Mouse (Mus musculus) neural tube, embryonic 15.5 days (tissue): ENCODE data around the gene Adgra1. TPM values are rescaled to one million over a fixed set of nuclear protein-coding genes. Genes with fewer than 3 reads are reported as not detected.
A peak's percentile ranks its signal among the peaks of the same experiment; 100 is the strongest.

ENCODE experiments used
- ATAC-seq: fragments of 200-750 bp; cut with Nextera tagmentation; 2 replicates; pipeline ENCODE4 v1.8.0; 2017; ENCODE audit warnings: mild to moderate bottlenecking, moderate TSS enrichment, moderate library complexity; ENCODE audit not compliant: low FRiP score
- H3K27ac ChIP-seq: fragments of 300-500 bp; sonication (generic); replicated peaks from 2 replicates; pipeline ENCODE4 v1.5.1; 2015; ENCODE audit warnings: mild to moderate bottlenecking, inconsistent platforms
- H3K27me3 ChIP-seq: fragments of 300-500 bp; sonication (generic); replicated peaks from 2 replicates; pipeline ENCODE4 v1.6.1; 2015; ENCODE audit warnings: inconsistent platforms
- H3K36me3 ChIP-seq: fragments of 300-500 bp; sonication (generic); 2 replicates; pipeline ENCODE4 v1.6.1; 2015; ENCODE audit warnings: inconsistent platforms
- H3K4me1 ChIP-seq: fragments of 300-500 bp; sonication (generic); 2 replicates; pipeline ENCODE4 v1.6.1; 2015; ENCODE audit warnings: inconsistent platforms
- H3K4me2 ChIP-seq: fragments of 300-500 bp; sonication (generic); 2 replicates; pipeline ENCODE4 v1.6.1; 2015; ENCODE audit warnings: inconsistent platforms, mild to moderate bottlenecking, moderate library complexity
- H3K4me3 ChIP-seq: fragments of 300-500 bp; sonication (generic); replicated peaks from 2 replicates; pipeline ENCODE4 v1.5.1; 2015; ENCODE audit warnings: mild to moderate bottlenecking, inconsistent platforms
- H3K9ac ChIP-seq: fragments of 300-500 bp; sonication (generic); replicated peaks from 2 replicates; pipeline ENCODE4 v1.6.1; 2015; ENCODE audit warnings: mild to moderate bottlenecking, inconsistent platforms
- H3K9me3 ChIP-seq: fragments of 300-500 bp; sonication (generic); replicated peaks from 2 replicates; pipeline ENCODE4 v1.6.1; 2016; ENCODE audit warnings: inconsistent platforms
- WGBS: fragments of 180-500 bp; shearing (Covaris S2); methylation state at CpG from one replicate; pipeline ENCODE4 v1.1.7; 2015; ENCODE audit warnings: mixed read lengths; 5-methylcytosine and 5-hydroxymethylcytosine counted together
- polyA plus RNA-seq: library from polyadenylated mRNA; unstranded; fragments of >200 nt; fragmentation: Nextera tagmentation; extraction: Ambion mirVana; gene quantifications from 2 replicates; pipeline ENCODE4 v1.2.1, GENCODE M21; 2015

The Adgra1 gene
- polyA plus RNA-seq, 1 experiment from 2014 or later = 34.1 TPM

GRCm38 (mm10) chr7:139822301-139823010 lies 11.5 kb upstream of the Adgra1 start:
- H3K36me3 ChIP-seq = no peaks in the 10 kb centered on the region
- 81% methylated on average over 12 of the region's 12 CpGs for WGBS
- 0 out of 2 replicates have a peak, but pooled peaks cover 5% of the 10 kb centered on the region for H3K4me1 ChIP-seq
- H3K27ac ChIP-seq = no peak overlapping the region
- H3K27me3 ChIP-seq = no peaks in the 10 kb centered on the region
- no peaks in the 10 kb centered on the region for H3K9me3 ChIP-seq
- ATAC-seq = no peak
- no peak overlapping the region for H3K4me3 ChIP-seq
- H3K9ac ChIP-seq = no peak overlapping the region
- no peak overlapping the region for H3K4me2 ChIP-seq

GRCm38 (mm10) chr7:139827687-139828086 lies 6.3 kb upstream of the Adgra1 start:
- ATAC-seq = no peak
- H3K4me1 ChIP-seq = 0 out of 2 replicates have a peak, but pooled peaks cover 4% of the 10 kb centered on the region
- no peaks in the 10 kb centered on the region for H3K36me3 ChIP-seq
- H3K9me3 ChIP-seq = no peaks in the 10 kb centered on the region
- no peak overlapping the region for H3K4me3 ChIP-seq
- H3K27me3 ChIP-seq = no peaks in the 10 kb centered on the region
- no peak overlapping the region for H3K27ac ChIP-seq
- WGBS = 14% methylated on average over 9 of the region's 9 CpGs
- H3K9ac ChIP-seq = no peak overlapping the region
- H3K4me2 ChIP-seq = no peak overlapping the region

GRCm38 (mm10) chr7:139833532-139833931 lies 442 bp upstream of the Adgra1 start:
- no peaks in the 10 kb centered on the region for H3K27me3 ChIP-seq
- H3K9me3 ChIP-seq = no peaks in the 10 kb centered on the region
- peak overlapping the region; percentile 80 for H3K27ac ChIP-seq
- H3K36me3 ChIP-seq = no peaks in the 10 kb centered on the region
- H3K4me2 ChIP-seq = peak overlapping the region; percentile 64
- no peak for ATAC-seq
- peak overlapping the region; percentile 41 for H3K4me3 ChIP-seq
- peak overlapping the region; percentile 47 for H3K9ac ChIP-seq
- 36% methylated on average over 5 of the region's 5 CpGs for WGBS
- H3K4me1 ChIP-seq = peaks cover 48% of the 10 kb centered on the region

DNA sequence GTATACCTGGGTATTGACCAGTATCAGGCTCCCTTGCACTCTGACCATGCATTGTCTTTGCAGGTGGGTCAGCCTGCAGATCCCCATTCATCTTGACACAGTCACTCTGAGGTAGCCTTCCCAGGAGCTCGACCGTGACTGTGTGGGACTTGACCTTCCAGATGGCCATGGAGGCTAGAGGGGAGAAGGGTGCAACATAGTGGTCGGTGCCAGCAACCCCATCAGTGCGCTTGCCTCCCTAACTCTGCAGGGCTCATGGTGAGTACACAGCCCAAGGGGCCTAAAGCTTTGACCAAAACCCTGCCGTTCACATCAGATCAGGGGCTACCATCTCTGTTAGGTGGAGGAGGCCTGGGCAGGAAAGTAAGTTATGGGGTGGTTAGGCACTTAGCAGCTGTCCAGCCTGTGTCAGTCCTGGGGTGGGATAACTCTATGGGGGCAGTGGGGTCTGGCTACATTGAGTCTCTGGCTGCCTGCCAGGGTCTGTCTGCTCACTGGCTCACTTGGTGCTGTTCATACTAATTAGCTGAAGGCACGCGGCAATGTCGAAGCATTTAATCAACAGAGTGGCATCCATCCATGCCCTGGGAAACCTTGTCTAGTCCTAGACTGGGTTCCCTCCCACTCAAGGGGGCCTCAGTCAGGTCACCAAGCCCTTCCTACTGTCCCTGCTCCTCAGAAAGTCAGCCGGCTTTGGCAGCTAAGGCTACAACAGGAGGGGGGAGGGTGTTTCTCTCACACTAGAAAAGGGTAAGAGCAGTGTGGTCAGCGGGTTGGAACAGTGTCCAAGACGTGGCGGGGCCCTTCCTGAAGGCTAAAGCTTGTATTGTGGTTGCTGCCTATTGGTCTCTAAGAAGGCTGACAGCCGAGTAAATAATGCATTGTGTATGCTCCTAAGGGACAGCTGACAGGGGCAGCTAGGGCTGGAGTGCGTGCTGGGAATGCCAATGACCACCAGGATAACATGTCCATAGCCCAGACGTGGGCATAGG lies 1.5 kb downstream of the Adgra1 start:
- Histone ChIP-seq H3K9ac (peak overlapping the region; percentile 47), H3K9me3 (no peaks in the 10 kb centered on the region), H3K4me2 (peak overlapping the region; percentile 64), H3K4me3 (peak overlapping the region; percentile 41), H3K4me1 (peaks cover 44% of the 10 kb centered on the region), H3K36me3 (no peaks in the 10 kb centered on the region), H3K27me3 (no peaks in the 10 kb centered on the region), H3K27ac (peak overlapping the region; percentile 80)
- WGBS = 24% methylated on average over 15 of the region's 15 CpGs
- peak; percentile 58 for ATAC-seq

GRCm38 (mm10) chr7:139840443-139841168 lies 6.6 kb downstream of the Adgra1 start:
- H3K9me3 ChIP-seq = no peaks in the 10 kb centered on the region
- WGBS = 88% methylated on average over 11 of the region's 11 CpGs
- no peak overlapping the region for H3K4me3 ChIP-seq
- H3K4me2 ChIP-seq = no peak overlapping the region
- no peak overlapping the region for H3K27ac ChIP-seq
- peaks cover 7% of the 10 kb centered on the region for H3K36me3 ChIP-seq
- H3K27me3 ChIP-seq = no peaks in the 10 kb centered on the region
- ATAC-seq = no peak
- H3K9ac ChIP-seq = no peak overlapping the region
- peaks cover 24% of the 10 kb centered on the region for H3K4me1 ChIP-seq

DNA sequence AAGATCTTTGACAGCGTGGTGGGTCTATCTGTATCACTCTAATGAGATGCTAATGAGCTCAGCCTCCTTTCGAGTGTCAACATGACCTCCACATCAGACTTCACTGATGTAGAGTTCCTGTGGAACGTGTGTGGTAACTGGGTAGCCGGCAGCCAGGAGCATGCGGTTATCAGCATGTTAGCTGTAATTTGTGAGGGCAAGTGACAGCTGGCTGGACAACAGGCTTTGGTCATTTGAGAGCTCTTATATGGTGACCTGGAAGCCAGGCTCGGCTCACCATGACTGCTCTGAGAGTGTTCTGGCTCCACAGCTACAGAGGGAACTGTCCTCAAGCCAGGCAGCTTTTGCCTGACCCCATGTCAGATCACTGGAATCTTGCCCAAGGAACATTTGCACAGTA lies 8.4 kb downstream of the Adgra1 start:
- WGBS = 70% methylated on average over 6 of the region's 6 CpGs
- Histone ChIP-seq H3K27me3 (no peaks in the 10 kb centered on the region), H3K27ac (no peak overlapping the region), H3K4me2 (no peak overlapping the region), H3K36me3 (peaks cover 7% of the 10 kb centered on the region), H3K9me3 (no peaks in the 10 kb centered on the region), H3K4me1 (peaks cover 9% of the 10 kb centered on the region), H3K9ac (no peak overlapping the region), H3K4me3 (no peak overlapping the region)
- no peak for ATAC-seq

DNA sequence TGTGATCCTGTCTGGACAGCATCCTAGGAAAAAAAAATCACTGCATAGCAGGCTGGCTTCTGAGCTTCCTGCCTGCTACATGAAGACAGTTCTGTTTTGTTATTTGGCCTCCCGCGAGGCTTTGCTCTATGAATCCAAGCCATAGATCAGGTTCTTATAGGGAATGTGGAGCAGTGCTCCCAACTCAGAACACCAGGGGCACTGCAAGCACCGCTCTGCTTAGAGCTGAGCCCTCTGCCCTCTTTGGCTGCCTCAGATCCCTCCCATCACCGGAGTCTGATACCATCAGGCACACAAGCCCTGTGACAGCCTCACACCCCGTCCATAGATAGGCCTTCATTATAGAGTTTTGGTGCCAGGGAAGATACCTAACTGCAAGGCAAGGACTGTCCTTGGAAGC lies 9.2 kb downstream of the Adgra1 start:
- Histone ChIP-seq H3K27ac (no peak overlapping the region), H3K4me3 (no peak overlapping the region), H3K4me2 (no peak overlapping the region), H3K9ac (no peak overlapping the region), H3K4me1 (peaks cover 9% of the 10 kb centered on the region), H3K27me3 (no peaks in the 10 kb centered on the region), H3K9me3 (no peaks in the 10 kb centered on the region), H3K36me3 (peaks cover 7% of the 10 kb centered on the region)
- peak; percentile 26; the same call in 1 of the 2 replicates for ATAC-seq
- 59% methylated on average over 5 of the region's 5 CpGs for WGBS

DNA sequence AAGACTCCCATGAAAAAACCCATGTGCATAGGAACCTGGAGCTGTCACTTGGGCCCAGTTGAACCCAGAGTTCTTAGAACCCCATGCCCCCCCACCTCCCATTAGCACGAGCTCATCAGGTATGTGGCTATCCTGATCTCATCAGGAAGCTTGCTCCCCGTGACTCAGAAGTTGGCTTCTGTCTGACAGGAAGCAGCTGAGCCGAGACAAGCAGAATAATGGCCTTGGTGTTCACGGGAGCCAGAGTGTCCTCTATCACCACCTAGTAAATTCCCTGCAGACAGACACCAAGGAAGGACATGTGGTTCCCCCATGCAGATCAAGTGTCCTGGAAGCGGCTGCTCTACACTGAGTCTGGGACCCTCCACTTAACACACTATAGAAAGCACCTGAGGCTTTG lies 9.8 kb downstream of the Adgra1 start:
- no peak overlapping the region for H3K9ac ChIP-seq
- WGBS = 56% methylated on average over 5 of the region's 5 CpGs

DNA sequence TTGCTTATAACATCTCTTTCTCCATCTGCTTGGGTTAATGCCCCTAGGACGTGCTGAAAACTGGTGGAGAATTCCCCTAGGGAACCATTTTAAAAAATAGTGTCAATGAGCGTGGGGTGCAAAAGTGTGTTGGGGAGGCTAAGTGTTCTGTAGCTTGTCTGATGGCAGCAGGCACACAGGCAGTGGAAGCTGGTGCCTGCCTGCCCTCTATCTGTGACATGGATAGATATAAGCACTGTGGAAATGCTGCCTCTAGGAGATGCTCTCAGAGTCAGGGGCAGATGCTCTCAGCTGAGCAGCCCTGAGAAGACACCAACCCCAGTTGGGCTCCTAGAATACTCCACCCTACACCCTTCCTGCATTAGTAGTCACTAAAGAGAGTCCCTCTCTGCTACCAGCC lies 11.1 kb downstream of the Adgra1 start:
- H3K9ac ChIP-seq = no peak overlapping the region
- no peak for ATAC-seq
- no peaks in the 10 kb centered on the region for H3K9me3 ChIP-seq
- H3K27ac ChIP-seq = no peak overlapping the region
- H3K27me3 ChIP-seq = no peaks in the 10 kb centered on the region
- H3K36me3 ChIP-seq = peaks cover 7% of the 10 kb centered on the region
- no peak overlapping the region for H3K4me3 ChIP-seq
- H3K4me1 ChIP-seq = peaks cover 28% of the 10 kb centered on the region
- 82% methylated on average over 2 of the region's 2 CpGs for WGBS
- no peak overlapping the region for H3K4me2 ChIP-seq

More for the DNA sequence above, 9.8 kb downstream of the Adgra1 start:
- Histone ChIP-seq H3K4me2 (no peak overlapping the region), H3K36me3 (peaks cover 7% of the 10 kb centered on the region), H3K9me3 (no peaks in the 10 kb centered on the region), H3K27ac (no peak overlapping the region), H3K4me3 (no peak overlapping the region), H3K27me3 (no peaks in the 10 kb centered on the region), H3K4me1 (peaks cover 15% of the 10 kb centered on the region)
- no peak for ATAC-seq

- ATAC-seq = peak; percentile 86
- no peak overlapping the region for H3K9ac ChIP-seq
- 4% methylated on average over 6 of the region's 6 CpGs for WGBS
Observed at GRCm38 (mm10) chr7:139850152-139850551, 16.2 kb downstream of the Adgra1 start.

GRCm38 (mm10) chr7:139850677-139851076 lies 16.7 kb downstream of the Adgra1 start:
- peak overlapping the region; percentile 72 for H3K27ac ChIP-seq
- peaks cover 34% of the 10 kb centered on the region for H3K4me1 ChIP-seq
- H3K4me3 ChIP-seq = no peak overlapping the region
- no peak overlapping the region for H3K9ac ChIP-seq
- peak; percentile 36 for ATAC-seq
- H3K36me3 ChIP-seq = no peaks in the 10 kb centered on the region
- no peak overlapping the region for H3K4me2 ChIP-seq
- 51% methylated on average over 5 of the region's 5 CpGs for WGBS
- H3K27me3 ChIP-seq = no peaks in the 10 kb centered on the region
- no peaks in the 10 kb centered on the region for H3K9me3 ChIP-seq

More at GRCm38 (mm10) chr7:139850152-139850551, 16.2 kb downstream of the Adgra1 start:
- Histone ChIP-seq H3K27me3 (no peaks in the 10 kb centered on the region), H3K4me1 (peaks cover 34% of the 10 kb centered on the region), H3K36me3 (no peaks in the 10 kb centered on the region), H3K27ac (peak overlapping the region; percentile 72), H3K4me3 (no peak overlapping the region), H3K4me2 (no peak overlapping the region), H3K9me3 (no peaks in the 10 kb centered on the region)
